Mouse (Mus musculus) spleen, postnatal 14 days (tissue): ENCODE data around the gene Snx21.

Source experiments
- DNase-seq, 2 experiments: peaks; one replicate each; pipeline ENCODE4 v3.0.0; 2021 to 2022; ENCODE audit warnings: low spot score in 2 of 2

The Snx21 gene

DNA sequence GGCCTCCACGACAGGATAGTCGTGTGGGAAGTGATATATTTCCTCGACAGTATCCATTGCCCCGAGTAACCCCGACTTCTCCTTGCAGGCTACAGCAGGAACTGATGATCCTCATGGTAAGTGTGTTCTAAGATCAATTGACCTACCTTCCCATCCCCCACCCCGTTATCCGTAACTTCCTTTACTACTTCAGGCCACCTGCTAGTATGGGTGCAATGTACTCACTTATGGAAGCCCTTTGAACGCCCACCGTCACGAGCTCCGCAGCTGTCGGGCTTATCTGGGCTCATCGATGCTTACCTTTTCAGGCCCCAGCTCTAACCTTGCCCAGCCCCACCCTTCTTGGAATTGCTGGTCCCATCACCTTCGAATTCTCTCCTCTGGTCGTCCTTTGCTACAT, 15.3 kb upstream of the Snx21 start:
- no peak for DNase-seq

DNA sequence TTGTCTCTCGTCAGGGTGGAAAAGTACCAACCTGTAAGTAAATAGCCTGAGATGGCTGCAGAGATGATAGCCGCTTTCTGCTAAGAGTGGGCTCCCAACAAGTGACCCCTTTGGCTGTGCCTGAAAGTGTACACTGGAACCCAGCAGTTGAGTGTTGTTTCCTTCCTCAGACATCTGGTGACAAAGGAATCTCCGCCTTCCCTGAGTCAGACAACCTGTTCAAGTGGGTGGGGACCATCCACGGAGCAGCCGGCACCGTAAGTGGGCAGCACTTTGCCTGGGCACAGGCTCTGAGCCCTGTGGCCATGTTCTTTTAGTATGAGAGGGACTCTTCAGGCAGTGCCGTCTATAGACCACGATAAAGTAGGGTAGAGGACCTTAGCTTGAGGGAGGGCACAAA, 14.5 kb upstream of the Snx21 start:
- no peak for DNase-seq

DNA sequence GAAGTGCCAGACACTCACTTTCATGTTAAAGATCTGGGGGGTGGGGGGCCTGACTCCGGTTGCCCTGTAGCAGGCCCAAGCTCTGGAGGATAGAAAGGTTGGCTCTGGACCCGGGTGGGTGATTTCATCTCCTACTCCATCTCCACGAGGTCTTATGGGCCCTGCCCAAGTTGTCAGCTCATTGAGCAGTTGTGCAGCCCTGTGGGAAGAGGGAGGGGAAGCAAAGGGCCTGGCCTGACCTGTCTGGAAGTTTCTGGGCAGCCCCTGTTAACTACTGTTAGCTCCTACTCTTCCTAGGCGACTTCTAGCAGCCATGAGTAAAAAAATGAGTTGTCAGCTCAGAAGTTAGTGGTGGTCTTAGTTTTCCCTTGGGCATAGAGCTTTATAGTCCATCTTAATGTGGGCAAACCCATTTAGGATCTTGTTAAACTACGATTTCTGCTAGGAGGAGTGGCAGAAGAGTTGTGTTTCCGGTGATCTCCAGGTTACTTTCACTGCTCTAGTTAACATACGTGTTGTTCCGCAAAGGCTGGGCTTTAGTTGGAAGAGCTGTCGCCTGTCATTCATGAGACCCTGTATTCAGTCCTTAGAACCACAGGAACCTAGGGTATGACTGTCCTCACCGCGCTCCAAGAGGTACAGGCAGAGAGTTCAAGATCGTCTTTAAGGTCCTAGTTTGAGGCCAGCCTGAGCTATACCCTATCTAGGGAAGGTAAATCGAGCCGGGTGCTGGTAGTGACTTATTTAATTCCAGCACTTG, 12.2 kb upstream of the Snx21 start:
- no peak for DNase-seq

DNA sequence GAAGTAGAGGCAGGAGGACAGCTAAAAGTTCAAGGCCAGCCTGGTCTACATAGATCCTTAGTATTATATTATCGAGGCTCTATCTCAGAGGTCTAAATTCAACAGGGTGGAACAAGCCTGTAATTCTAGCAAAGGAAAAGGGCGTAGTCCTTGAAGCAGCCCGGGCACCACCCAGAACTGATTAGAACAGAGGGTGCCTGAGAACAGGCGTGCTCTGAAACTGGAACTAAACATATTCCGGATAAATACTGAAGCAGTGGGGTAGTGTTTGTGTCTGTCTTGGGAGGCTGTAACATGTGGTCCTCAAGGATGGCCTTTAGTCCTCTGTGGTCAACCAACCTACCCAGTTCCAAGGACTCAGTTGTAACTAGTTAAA, 11.6 kb upstream of the Snx21 start:
- no peak for DNase-seq

- no peak for DNase-seq
Measured at GRCm38 (mm10) chr2:164776130-164776529, 9.5 kb upstream of the Snx21 start.

DNA sequence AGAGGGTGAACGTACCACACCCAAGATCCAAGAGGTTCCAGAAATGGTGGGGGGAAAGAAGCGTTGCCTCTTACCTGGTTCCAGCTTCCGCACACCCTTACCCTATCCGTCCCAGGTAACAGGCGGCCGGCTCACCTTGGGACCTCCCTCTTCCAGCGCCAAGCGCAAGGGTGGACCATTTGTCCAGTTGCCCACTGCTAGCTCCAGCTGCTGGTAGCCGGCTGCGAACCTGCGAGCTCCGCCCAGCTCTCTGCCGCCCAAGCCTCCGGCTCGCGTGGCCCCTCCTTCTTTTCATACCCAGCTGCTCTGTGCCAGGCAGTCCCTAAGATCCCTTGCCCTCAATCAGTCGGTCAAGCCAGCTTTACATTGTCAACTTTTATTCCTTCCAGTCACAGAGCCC, 8.8 kb upstream of the Snx21 start:
- no peak for DNase-seq

DNA sequence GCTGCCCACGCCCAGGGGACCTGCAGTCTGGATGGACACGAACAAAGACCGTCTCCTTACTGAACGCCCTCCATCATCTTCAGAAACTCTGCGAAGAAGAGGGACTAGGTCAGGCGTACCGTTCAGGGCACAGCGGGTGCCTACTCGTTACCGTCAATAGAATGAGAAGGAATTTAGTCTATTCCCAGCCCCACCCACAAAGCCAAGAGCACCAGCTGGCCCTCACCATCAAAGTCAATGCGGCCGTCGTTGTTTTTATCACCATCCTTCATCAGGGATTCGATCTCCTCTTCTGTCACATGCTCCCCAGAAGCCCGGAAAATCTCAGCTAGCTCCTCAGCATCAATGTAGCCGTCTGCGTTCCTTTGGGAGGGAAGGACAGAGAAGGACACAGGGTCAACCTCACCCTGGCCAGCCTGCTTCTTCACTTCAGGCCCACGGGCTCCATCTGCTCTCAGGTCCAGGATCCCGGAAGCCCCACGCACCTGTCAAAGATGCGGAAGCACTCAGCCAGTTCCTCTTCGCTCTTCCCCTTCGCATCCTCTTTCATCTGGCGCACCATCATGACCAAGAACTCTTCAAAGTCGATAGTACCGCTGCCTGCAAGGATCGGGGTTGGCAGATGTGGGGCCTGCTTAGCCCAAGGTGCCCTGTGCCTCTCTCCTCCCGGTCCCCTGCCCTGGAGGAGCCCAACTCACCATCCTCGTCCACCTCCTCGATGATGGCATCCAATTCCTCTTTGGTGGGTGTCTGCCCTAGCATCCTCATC, 8.2 kb upstream of the Snx21 start:
- DNase-seq, result no peak

- no peak for DNase-seq
Measured at GRCm38 (mm10) chr2:164778015-164778287, 7.7 kb upstream of the Snx21 start.

GRCm38 (mm10) chr2:164778809-164779208, 6.8 kb upstream of the Snx21 start:
- no peak for DNase-seq

- no peak for DNase-seq
Measured at GRCm38 (mm10) chr2:164779481-164780086, 6.0 kb upstream of the Snx21 start, which contains the start of gene Tnnc2. Gene Tnnc2 (minus strand): TSS chr2:164779967.

GRCm38 (mm10) chr2:164781876-164782275, 3.7 kb upstream of the Snx21 start:
- no peak for DNase-seq

DNA sequence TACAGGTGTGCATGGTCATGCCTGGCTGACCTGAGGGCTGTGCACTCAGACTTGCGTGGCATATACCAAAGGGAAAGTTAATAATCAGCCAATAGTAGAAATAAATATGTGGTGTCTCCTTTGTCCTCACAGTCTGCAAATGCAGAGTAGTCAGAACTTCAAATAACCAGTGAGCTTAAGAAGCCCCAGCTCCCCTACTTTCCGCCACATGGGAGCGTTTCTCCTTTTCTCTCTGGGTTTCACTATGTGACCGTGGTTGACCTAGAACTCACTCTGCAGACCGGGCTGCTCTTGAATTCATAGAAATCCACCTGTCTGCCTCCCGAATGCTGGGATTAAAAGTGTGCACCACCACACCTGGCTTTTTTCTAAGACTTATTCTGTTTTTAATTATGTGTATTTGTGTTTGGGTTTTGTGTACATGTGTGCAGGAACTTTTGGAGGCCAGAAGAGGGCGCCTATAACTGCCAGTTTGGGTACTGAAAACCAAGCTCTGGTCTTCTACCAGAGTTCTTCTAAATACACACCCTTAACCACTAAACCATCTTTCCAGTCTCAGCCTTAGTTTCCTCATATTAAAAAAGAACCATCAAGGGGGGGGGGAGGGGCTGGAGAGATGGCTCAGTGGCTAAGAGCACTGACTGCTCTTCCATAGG, 1.6 kb upstream of the Snx21 start:
- DNase-seq, result no peak

GRCm38 (mm10) chr2:164784869-164785420, 678 bp upstream of the Snx21 start:
- no peak for DNase-seq

GRCm38 (mm10) chr2:164786388-164786885, 814 bp downstream of the Snx21 start:
- no peak for DNase-seq

DNA sequence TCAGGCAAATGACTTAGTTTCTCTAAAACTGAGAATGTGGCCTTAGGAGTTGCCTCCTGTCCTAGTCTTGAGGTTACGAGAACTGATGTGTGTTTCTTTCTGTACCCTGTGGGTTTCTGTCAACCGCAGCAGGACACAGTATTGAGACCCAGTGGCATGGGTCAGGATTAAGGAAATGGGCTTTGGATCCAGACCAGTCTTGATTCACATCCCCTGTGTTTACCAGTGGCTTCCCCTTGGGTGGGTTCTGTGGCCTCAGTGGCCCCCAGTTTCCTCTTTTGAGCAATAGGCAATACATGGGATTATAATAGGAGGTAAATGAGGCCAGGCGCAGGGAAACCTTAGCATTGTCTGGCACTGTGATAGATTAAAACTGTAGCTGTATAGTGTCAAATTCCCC, 1.4 kb downstream of the Snx21 start:
- DNase-seq, result no peak

- DNase-seq, result no peak
Measured at GRCm38 (mm10) chr2:164787779-164788178, 2.2 kb downstream of the Snx21 start.

DNA sequence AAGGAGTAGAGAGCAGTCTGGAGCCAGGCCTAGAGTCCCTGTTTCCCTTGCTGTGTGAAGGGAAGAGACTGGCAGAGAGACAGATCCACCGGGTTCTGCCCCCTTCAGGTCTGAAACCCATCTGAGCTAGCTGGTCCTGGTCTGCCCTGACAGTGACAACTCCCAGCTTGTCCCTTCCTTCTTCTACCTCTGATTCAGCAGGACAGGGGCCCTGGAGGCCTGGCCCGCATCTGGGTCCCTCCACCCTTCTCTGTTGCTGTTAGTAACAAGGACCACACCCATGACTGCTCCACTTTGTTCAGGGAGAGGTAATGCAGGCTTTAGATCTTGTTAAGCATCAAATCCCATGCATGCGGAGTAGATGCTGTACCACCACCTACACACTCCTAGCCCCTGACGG, 2.8 kb downstream of the Snx21 start:
- no peak for DNase-seq

DNA sequence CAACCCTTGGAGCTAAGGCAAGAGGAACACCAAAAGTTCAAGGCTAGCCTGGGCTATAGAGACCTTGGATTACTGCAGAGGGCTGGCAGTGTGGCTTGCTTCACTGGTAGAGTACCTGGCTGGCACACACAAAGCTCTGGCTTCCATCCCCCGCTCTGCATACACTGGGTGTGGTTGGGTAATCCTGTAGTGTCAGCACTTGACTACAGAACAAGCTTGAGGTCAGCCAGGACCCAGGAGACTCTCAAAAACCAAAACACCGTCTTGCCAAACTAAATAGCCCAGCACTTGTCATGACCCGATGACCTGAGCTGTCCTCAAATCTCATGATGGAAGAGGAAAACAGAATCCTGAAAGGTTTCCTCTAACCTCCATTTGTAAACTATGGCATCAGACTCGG, 4.8 kb downstream of the Snx21 start:
- no peak for DNase-seq

- DNase-seq, result no peak
Measured at GRCm38 (mm10) chr2:164791841-164792261, 6.2 kb downstream of the Snx21 start.

DNA sequence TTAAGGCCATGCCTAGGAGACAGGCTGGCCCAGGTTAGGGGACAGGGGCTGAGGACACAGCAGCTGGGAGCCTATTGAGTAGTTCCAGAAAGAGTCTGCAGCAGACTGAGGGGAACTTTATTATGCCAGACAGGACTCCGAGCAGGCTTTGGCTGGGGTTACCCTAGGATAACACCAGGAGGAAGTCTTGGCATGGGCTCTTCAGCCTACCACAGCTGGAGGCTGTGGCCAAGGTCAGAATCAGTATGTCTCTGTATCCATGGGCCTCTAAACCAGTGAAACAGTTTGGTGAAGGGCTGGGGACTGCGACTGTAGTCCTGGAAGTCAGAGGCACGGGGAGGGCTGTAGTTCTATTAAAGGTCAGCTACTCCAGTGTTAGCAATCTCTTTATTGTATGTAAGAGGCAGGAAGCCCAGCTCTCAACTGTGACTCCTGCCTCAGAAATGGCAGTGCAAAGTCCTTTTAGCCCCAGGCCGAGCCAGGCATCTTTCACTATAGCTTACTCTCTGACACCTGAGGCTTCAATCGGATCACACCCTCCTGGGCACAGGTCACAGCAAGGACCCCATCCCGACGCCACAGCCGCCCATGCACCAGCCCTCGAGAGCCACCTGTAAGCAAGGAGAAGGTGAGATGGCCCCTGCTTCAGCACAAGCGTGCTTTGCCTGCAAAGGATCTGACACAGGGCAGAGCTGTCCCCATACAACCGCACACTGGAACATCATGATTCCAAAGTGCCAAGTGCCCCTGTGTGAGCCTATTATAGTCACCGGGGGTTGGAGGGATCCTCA, 7.0 kb downstream of the Snx21 start:
- no peak for DNase-seq

DNA sequence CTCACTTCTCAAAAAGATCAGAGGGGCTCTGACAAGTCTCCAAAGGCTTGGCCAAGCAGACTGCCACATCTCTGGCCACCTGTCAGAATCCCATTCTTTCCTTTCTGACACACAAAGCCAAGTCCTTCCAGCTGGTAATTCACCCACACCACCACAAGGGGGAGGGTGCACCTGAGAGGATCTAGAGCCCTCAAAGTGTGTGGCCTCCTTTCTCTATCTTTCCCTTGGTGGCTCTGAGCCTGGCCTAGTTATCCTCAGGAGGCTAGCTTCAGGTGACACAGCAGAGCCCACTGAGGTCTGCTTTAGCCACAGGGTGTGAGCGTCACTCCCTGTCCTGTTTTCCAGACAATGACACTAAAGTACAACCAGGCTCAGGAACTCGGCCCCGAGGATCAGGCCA, 7.6 kb downstream of the Snx21 start:
- DNase-seq, result peak; percentile 38 to 62
